Mouse (Mus musculus) C3H10T1/2 (cell line): ENCODE measurements around the gene Morc3. TPM values are rescaled to one million over a fixed set of nuclear protein-coding genes. Genes with fewer than 3 reads are reported as not detected.

Experiments used
- polyA plus RNA-seq, 2 experiments: library from polyadenylated mRNA; unstranded; fragments of >200 nt; fragmentation: generic; extraction: Trizol; gene quantifications; one replicate each; pipeline ENCODE4 v1.2.1; 2012; ENCODE audit warnings: missing spikeins in 2 of 2

Morc3 gene
- polyA plus RNA-seq, result 1 to 10 TPM in 1 of 2 experiments, under 1 TPM in 1; 0.19 to 3.6 TPM

GRCm38 (mm10) chr16:93831627-93832395, at the start of gene Morc3:
TSS of gene Morc3 (plus strand) at chr16:93832121.

DNA sequence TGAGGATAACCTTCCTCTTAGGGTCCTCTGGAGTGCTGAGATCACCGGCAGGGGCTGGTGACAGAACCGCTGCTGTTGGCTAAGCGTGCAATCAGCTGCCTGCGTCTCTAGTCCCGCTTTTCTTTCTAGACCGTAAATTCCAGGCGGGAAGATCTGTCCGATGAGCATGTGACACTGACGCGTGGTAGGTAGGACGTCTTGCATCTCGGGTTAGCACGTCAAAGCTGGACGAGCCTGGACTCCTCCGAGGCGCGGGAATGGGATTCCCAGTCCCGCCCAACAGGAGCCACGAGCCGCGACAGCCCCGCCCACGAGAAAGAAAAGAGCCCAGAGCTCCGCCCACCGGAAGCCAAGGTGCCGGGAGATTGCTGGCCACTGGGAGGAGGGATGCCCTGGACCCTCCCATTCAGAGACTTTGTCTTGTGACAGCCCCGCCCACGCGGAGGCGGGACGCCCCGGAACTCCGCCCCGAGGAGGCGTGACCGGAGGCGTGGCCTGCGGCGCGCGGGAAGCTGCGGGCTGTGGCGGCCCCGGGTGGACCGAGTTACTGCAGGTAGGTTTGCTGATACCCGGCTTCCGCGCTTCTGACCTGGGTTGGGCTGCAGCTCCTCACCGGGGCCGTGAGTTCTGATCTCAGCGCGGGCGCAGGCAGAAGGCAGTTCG, 51.6 kb downstream of the Morc3 start, which contains the start of gene Chaf1b:
TSS of gene Chaf1b (plus strand) at position 479 of the 663 bp plus-strand sequence.

Other genes starting within 250 kb of the Morc3 start
- gene Setd4, start 228.1 kb upstream of the Morc3 start, polyA plus RNA-seq, result 1 to 10 TPM; 4.1 to 7.6 TPM
- 10 to 100 TPM; 18.1 to 46.3 TPM for gene Cbr1, start 226.3 kb upstream of the Morc3 start, polyA plus RNA-seq
- not detected for gene Gm5678, start 204.0 kb upstream of the Morc3 start, polyA plus RNA-seq
- 10 to 100 TPM; 11.8 to 24.5 TPM for gene Cbr3, start 148.9 kb upstream of the Morc3 start, polyA plus RNA-seq
- gene Dop1b, start 120.2 kb upstream of the Morc3 start, polyA plus RNA-seq, result 10 to 100 TPM in 1 of 2 experiments, 1 to 10 TPM in 1; 2.4 to 15.0 TPM
- gene Chaf1b, start 51.8 kb downstream of the Morc3 start, polyA plus RNA-seq, result 10 to 100 TPM; 11.5 to 57.3 TPM
- not detected for gene Cldn14, start 176.7 kb downstream of the Morc3 start, polyA plus RNA-seq